Mouse (Mus musculus) heart, embryonic 14.5 days (tissue): ENCODE data around the gene Gm49601. TPM values are rescaled to one million over a fixed set of nuclear protein-coding genes. Genes with fewer than 3 reads are reported as not detected.

Source experiments
- ATAC-seq: fragments of 200-750 bp; cut with Nextera tagmentation; 2 replicates; pipeline ENCODE4 v1.8.0; 2017; ENCODE audit warnings: low read depth, moderate TSS enrichment; ENCODE audit not compliant: insufficient number of reproducible peaks, insufficient read depth, low FRiP score
- H3K27ac ChIP-seq, 2 experiments: fragments of 200-500 bp in 1 of 2; fragments of 300-500 bp in 1 of 2; sonication (generic) in 1 of 2; replicated peaks in 1 of 2; 2 replicates each; pipeline ENCODE4 v1.5.1; 2012 to 2014; ENCODE audit warnings: low read depth in 2 of 2, low read length in 2 of 2, control low read depth in 1 of 2, mild to moderate bottlenecking in 1 of 2, mixed read lengths in 1 of 2; ENCODE audit not compliant: control insufficient read depth in 1 of 2, insufficient read depth in 1 of 2
- H3K27me3 ChIP-seq: fragments of 300-500 bp; sonication (generic); 2 replicates; pipeline ENCODE4 v1.6.1; 2014; ENCODE audit warnings: mild to moderate bottlenecking, low read length, control low read depth; ENCODE audit not compliant: control insufficient read depth, insufficient read depth
- H3K36me3 ChIP-seq: fragments of 300-500 bp; sonication (generic); 2 replicates; pipeline ENCODE4 v1.6.1; 2014; ENCODE audit warnings: mild to moderate bottlenecking, control low read depth, low read length, mixed read lengths; ENCODE audit not compliant: control insufficient read depth, insufficient read depth
- H3K4me1 ChIP-seq, 2 experiments: fragments of 200-500 bp in 1 of 2; fragments of 300-500 bp in 1 of 2; sonication (generic) in 1 of 2; 2 replicates each; pipeline ENCODE4 v1.6.1; 2012 to 2014; ENCODE audit warnings: low read length in 2 of 2, control low read depth in 1 of 2, mixed read lengths in 1 of 2; ENCODE audit not compliant: control insufficient read depth in 2 of 2, insufficient read depth in 2 of 2
- H3K4me2 ChIP-seq: fragments of 300-500 bp; sonication (generic); 2 replicates; pipeline ENCODE4 v1.6.1; 2014; ENCODE audit warnings: mild to moderate bottlenecking, low read length
- H3K4me3 ChIP-seq, 2 experiments: fragments of 200-500 bp in 1 of 2; fragments of 300-500 bp in 1 of 2; sonication (generic) in 1 of 2; 2 replicates each; pipeline ENCODE4 v1.5.1; 2012 to 2014; ENCODE audit warnings: low read length in 2 of 2, mild to moderate bottlenecking in 2 of 2, control low read depth in 1 of 2, low read depth in 1 of 2, moderate library complexity in 1 of 2; ENCODE audit not compliant: control insufficient read depth in 1 of 2, insufficient read depth in 1 of 2
- H3K9ac ChIP-seq: fragments of 300-500 bp; sonication (generic); 2 replicates; pipeline ENCODE4 v1.6.1; 2014; ENCODE audit warnings: mild to moderate bottlenecking, low read length
- H3K9me3 ChIP-seq: fragments of 300-500 bp; sonication (generic); 2 replicates; pipeline ENCODE4 v1.6.1; 2016; ENCODE audit warnings: low read length, control low read depth; ENCODE audit not compliant: control insufficient read depth
- WGBS: fragments of 180-500 bp; shearing (Covaris S2); extraction: QIAGEN DNeasy Blood & Tissue Kit; methylation state at CpG from one replicate; pipeline ENCODE4 v1.1.7; 2014; 5-methylcytosine and 5-hydroxymethylcytosine counted together
- polyA plus RNA-seq: library from polyadenylated mRNA; unstranded; fragments of >200 nt; fragmentation: Nextera tagmentation; extraction: Ambion mirVana; gene quantifications from 2 replicates; pipeline ENCODE4 v1.2.1, GENCODE M21; 2014

Gm49601 gene
- polyA plus RNA-seq = 0.97 and 1.1 TPM in 2 replicates

- Histone ChIP-seq H3K9ac (peak within 1 kb of the TSS; percentile 63), H3K27me3 (peaks cover 84% of the 10 kb centered on the region), H3K4me1 (peaks cover 16 to 27% of the 10 kb centered on the region in 2 experiments; a peak in 3 of 4 replicates), H3K4me3 (peak within 1 kb of the TSS; percentile 49 to 52), H3K9me3 (no peaks in the 10 kb centered on the region), H3K4me2 (peak within 1 kb of the TSS; percentile 77), H3K27ac (no peak within 1 kb of the TSS), H3K36me3 (no peaks in the 10 kb centered on the region)
- under 1% methylated on average over 62 of the region's 65 CpGs for WGBS
- no peak for ATAC-seq
Observed at GRCm38 (mm10) chr16:18626376-18626878, at the start of gene Gm49601. Gm49601 (minus strand) TSS chr16:18626427.

GRCm38 (mm10) chr16:18673005-18673404, 46.8 kb upstream of the Gm49601 start:
- Histone ChIP-seq H3K27ac (no peak overlapping the region), H3K9ac (no peak overlapping the region), H3K36me3 (no peaks in the 10 kb centered on the region), H3K9me3 (no peaks in the 10 kb centered on the region), H3K4me2 (no peak overlapping the region), H3K4me3 (no peak overlapping the region), H3K27me3 (no peaks in the 10 kb centered on the region), H3K4me1 (no peaks in the 10 kb centered on the region)
- ATAC-seq = no peak
- WGBS = 70% methylated on average over 3 of the region's 3 CpGs

GRCm38 (mm10) chr16:18672027-18672426, 45.8 kb upstream of the Gm49601 start:
- no peaks in the 10 kb centered on the region for H3K4me1 ChIP-seq
- no peak for ATAC-seq
- H3K9ac ChIP-seq = no peak overlapping the region
- no peaks in the 10 kb centered on the region for H3K36me3 ChIP-seq
- WGBS = 53% methylated on average over 5 of the region's 5 CpGs
- H3K4me2 ChIP-seq = no peak overlapping the region
- H3K27me3 ChIP-seq = no peaks in the 10 kb centered on the region
- H3K4me3 ChIP-seq = no peak overlapping the region
- H3K27ac ChIP-seq = no peak overlapping the region
- H3K9me3 ChIP-seq = no peaks in the 10 kb centered on the region

- WGBS = 66% methylated on average over 6 of the region's 6 CpGs
- no peak overlapping the region for H3K9ac ChIP-seq
- no peak for ATAC-seq
Observed at GRCm38 (mm10) chr16:18669914-18670313, 43.7 kb upstream of the Gm49601 start.

GRCm38 (mm10) chr16:18658597-18658996, 32.4 kb upstream of the Gm49601 start:
- no peak overlapping the region for H3K9ac ChIP-seq
- 69% methylated on average over 4 of the region's 4 CpGs for WGBS
- H3K9me3 ChIP-seq = no peaks in the 10 kb centered on the region
- H3K4me1 ChIP-seq = no peaks in the 10 kb centered on the region
- H3K4me3 ChIP-seq = no peak overlapping the region
- H3K4me2 ChIP-seq = no peak overlapping the region
- ATAC-seq = no peak
- no peaks in the 10 kb centered on the region for H3K27me3 ChIP-seq
- no peaks in the 10 kb centered on the region for H3K36me3 ChIP-seq
- H3K27ac ChIP-seq = no peak overlapping the region

More at GRCm38 (mm10) chr16:18669914-18670313, 43.7 kb upstream of the Gm49601 start:
- no peaks in the 10 kb centered on the region for H3K36me3 ChIP-seq
- no peak overlapping the region for H3K4me3 ChIP-seq
- H3K27me3 ChIP-seq = no peaks in the 10 kb centered on the region
- H3K4me1 ChIP-seq = no peaks in the 10 kb centered on the region
- no peak overlapping the region for H3K4me2 ChIP-seq
- no peak overlapping the region for H3K27ac ChIP-seq
- no peaks in the 10 kb centered on the region for H3K9me3 ChIP-seq

- WGBS = 58% methylated on average over 5 of the region's 5 CpGs
- H3K9ac ChIP-seq = no peak overlapping the region
- no peaks in the 10 kb centered on the region for H3K36me3 ChIP-seq
- ATAC-seq = no peak
- H3K4me2 ChIP-seq = no peak overlapping the region
- H3K4me1 ChIP-seq = no peaks in the 10 kb centered on the region
- no peak overlapping the region for H3K27ac ChIP-seq
- H3K9me3 ChIP-seq = no peaks in the 10 kb centered on the region
- H3K27me3 ChIP-seq = no peaks in the 10 kb centered on the region
- no peak overlapping the region for H3K4me3 ChIP-seq
Observed at GRCm38 (mm10) chr16:18655372-18656098, 29.3 kb upstream of the Gm49601 start.

- ATAC-seq = no peak
- H3K4me1 ChIP-seq = no peaks in the 10 kb centered on the region
- 83% methylated on average over 6 of the region's 6 CpGs for WGBS
Observed at GRCm38 (mm10) chr16:18653290-18654160, 27.3 kb upstream of the Gm49601 start.

More at GRCm38 (mm10) chr16:18653290-18654160, 27.3 kb upstream of the Gm49601 start:
- no peak overlapping the region for H3K27ac ChIP-seq
- H3K4me2 ChIP-seq = no peak overlapping the region
- no peaks in the 10 kb centered on the region for H3K27me3 ChIP-seq
- no peaks in the 10 kb centered on the region for H3K36me3 ChIP-seq
- H3K9me3 ChIP-seq = no peaks in the 10 kb centered on the region
- no peak overlapping the region for H3K4me3 ChIP-seq
- H3K9ac ChIP-seq = no peak overlapping the region
